29 mouse cellular contexts compared by ENCODE assay signal in the genomic region with DNA sequence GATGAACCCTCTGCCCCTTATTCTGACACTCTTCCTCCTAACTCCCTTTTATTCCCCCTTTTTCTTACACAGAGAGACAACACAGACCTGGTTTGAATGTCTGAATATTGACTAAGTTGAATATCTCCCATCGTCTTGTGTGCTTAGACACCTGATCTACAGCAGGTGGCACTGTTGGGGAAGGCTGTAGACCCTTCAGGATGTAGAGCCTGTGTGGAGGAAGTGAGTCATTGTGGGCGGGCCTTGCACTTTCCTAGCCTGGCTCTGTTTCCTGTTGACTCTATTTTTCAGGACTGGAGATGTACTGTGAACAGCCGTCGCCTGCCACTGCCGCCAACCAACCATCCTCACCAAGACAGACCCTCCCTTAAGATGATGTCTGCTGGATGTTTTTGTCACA.
A peak's percentile ranks its signal among the peaks of the same experiment; 100 is the strongest.
DNase-seq lines count a peak whose midpoint lies in the region; ATAC-seq and TF ChIP-seq lines count a peak whose summit lies in the region.
"Had no signal": no experiment of that assay in that cellular context is flagged by ENCODE, and none has a peak within 500 bp of the region (broad histone marks: within the 10 kb centered on the region; RNA-seq: fewer than 3 reads in every experiment).

No protein-coding gene starts in this region.

- 0 out of 2 replicates have a peak, but pooled peaks have one; percentile 27 for ATAC-seq in granulocyte monocyte progenitor cell, adult 5-6 weeks (replicated peaks; ENCODE audit: poor library complexity, severe bottlenecking)
- no peak for ATAC-seq in hindbrain, postnatal 0 days
- ATAC-seq: forebrain, embryonic 15.5 days; inflammation-experienced regulatory T-cells, adult 6 months; midbrain, embryonic 16.5 days had no signal

- no peaks in the 10 kb centered on the region for H3K36me3 ChIP-seq in E14TG2a.4 (ENCODE audit: insufficient read depth, low read length)
- no peaks in the 10 kb centered on the region for H3K36me3 ChIP-seq in hindbrain, postnatal 0 days (ENCODE audit: insufficient read depth, low read length)
- H3K36me3 ChIP-seq: embryonic facial prominence, embryonic 12.5 days; forebrain, embryonic 10.5 days; forebrain, embryonic 15.5 days; heart, embryonic 12.5 days; liver, embryonic 15.5 days; midbrain, embryonic 10.5 days; neural tube, embryonic 12.5 days had no signal

- no peak overlapping the region for H3K4me2 ChIP-seq in hindbrain, postnatal 0 days (ENCODE audit: low read depth, low read length)
- H3K4me2 ChIP-seq: embryonic facial prominence, embryonic 12.5 days; forebrain, embryonic 15.5 days; heart, embryonic 12.5 days; hindbrain, embryonic 14.5 days; liver, embryonic 15.5 days; neural tube, embryonic 12.5 days had no signal

- no peak overlapping the region for H3K27ac ChIP-seq in layer of hippocampus, adult 2 months
- H3K27ac ChIP-seq in hindbrain, postnatal 0 days: no peak overlapping the region
- H3K27ac ChIP-seq: embryonic facial prominence, embryonic 12.5 days; forebrain, embryonic 10.5 days; forebrain, embryonic 15.5 days; heart, adult 2 months; hindbrain, embryonic 14.5 days; liver, embryonic 15.5 days; midbrain, embryonic 10.5 days; neural tube, embryonic 12.5 days had no signal

- 0 out of 2 replicates have a peak, but pooled peaks have one; percentile 14 for TF ChIP-seq CTCF in layer of hippocampus, adult 2 months (conservative IDR thresholded peaks at IDR 0.05)
- TF ChIP-seq CTCF in E14TG2a.4 (conservative IDR thresholded peaks at IDR 0.05; ENCODE audit: low read length): peak; percentile 53
- TF ChIP-seq CTCF in hindbrain, postnatal 0 days (IDR thresholded peaks at IDR 0.05; ENCODE audit: low read depth): no peak

- H3K27me3 ChIP-seq in E14TG2a.4 (ENCODE audit: insufficient read depth, low read length): no peaks in the 10 kb centered on the region
- no peaks in the 10 kb centered on the region for H3K27me3 ChIP-seq in hindbrain, postnatal 0 days (ENCODE audit: insufficient read depth, low read length)
- H3K27me3 ChIP-seq: CH12.LX; embryonic facial prominence, embryonic 12.5 days; forebrain, embryonic 15.5 days; heart, embryonic 12.5 days; liver, embryonic 15.5 days; neural tube, embryonic 12.5 days had no signal

- no peak overlapping the region for H3K9ac ChIP-seq in hindbrain, postnatal 0 days (replicated peaks; ENCODE audit: low read length)
- H3K9ac ChIP-seq: embryonic facial prominence, embryonic 12.5 days; forebrain, embryonic 15.5 days; heart, embryonic 12.5 days; hindbrain, embryonic 14.5 days; liver, embryonic 15.5 days; neural tube, embryonic 12.5 days had no signal

- peaks cover 6% of the 10 kb centered on the region for H3K4me1 ChIP-seq in E14TG2a.4 (replicated peaks; ENCODE audit: low read depth, low read length)
- H3K4me1 ChIP-seq in hindbrain, postnatal 0 days (ENCODE audit: insufficient read depth, low read length): no peaks in the 10 kb centered on the region
- H3K4me1 ChIP-seq: embryonic facial prominence, embryonic 12.5 days; forebrain, embryonic 15.5 days; liver, embryonic 15.5 days had no signal

- H3K9me3 ChIP-seq in E14TG2a.4 (ENCODE audit: low read length): no peaks in the 10 kb centered on the region
- H3K9me3 ChIP-seq in hindbrain, postnatal 0 days (ENCODE audit: low read length): no peaks in the 10 kb centered on the region
- H3K9me3 ChIP-seq: embryonic facial prominence, embryonic 12.5 days; forebrain, embryonic 10.5 days; forebrain, embryonic 15.5 days; heart, embryonic 12.5 days; liver, embryonic 15.5 days; midbrain, embryonic 10.5 days; neural tube, embryonic 12.5 days had no signal

- no peak overlapping the region for H3K4me3 ChIP-seq in layer of hippocampus, adult 2 months
- H3K4me3 ChIP-seq in E14TG2a.4 (replicated peaks; ENCODE audit: low read length): peak overlapping the region; percentile 26; the same call in 1 of the 2 replicates
- no peak overlapping the region for H3K4me3 ChIP-seq in hindbrain, postnatal 0 days (ENCODE audit: low read length)
- H3K4me3 ChIP-seq: embryonic facial prominence, embryonic 12.5 days; forebrain, embryonic 10.5 days; forebrain, embryonic 15.5 days; heart, adult 2 months; heart, embryonic 12.5 days; liver, embryonic 15.5 days; midbrain, embryonic 10.5 days; myocyte; neural tube, embryonic 12.5 days had no signal

- DNase-seq in layer of hippocampus, adult 2 months (ENCODE audit: low spot score in 2 of 2): no peak
- no peak for DNase-seq in layer of hippocampus, adult 8-10 months (ENCODE audit: low spot score in 2 of 2)
- peak; percentile 56 for DNase-seq in 3T3-L1 (ENCODE audit: low read depth, low spot score)
- no peak for DNase-seq in cerebellum, postnatal 10 days
- DNase-seq in hindbrain, postnatal 0 days (ENCODE audit: low spot score): no peak
- DNase-seq: adrenal gland, adult 8-10 months; cerebellum, adult 2 months; cerebellum, postnatal 25 days; embryo, embryonic 11 days; gastrocnemius, postnatal 36 days; heart, adult 2 months; kidney, adult 2 months; right cerebral cortex, adult 18-20 months; right cerebral cortex, postnatal 4 days; thymus, postnatal 4 days had no signal

- 93% methylated on average over 5 of the region's 5 CpGs for WGBS in hindbrain, postnatal 0 days
